Mouse (Mus musculus): ENCODE data around the gene Mapk1. TPM values are rescaled to one million over a fixed set of nuclear protein-coding genes. Genes with fewer than 3 reads are reported as not detected.

The Mapk1 gene
- polyA plus RNA-seq, 1 experiment: 76.7 TPM

DNA sequence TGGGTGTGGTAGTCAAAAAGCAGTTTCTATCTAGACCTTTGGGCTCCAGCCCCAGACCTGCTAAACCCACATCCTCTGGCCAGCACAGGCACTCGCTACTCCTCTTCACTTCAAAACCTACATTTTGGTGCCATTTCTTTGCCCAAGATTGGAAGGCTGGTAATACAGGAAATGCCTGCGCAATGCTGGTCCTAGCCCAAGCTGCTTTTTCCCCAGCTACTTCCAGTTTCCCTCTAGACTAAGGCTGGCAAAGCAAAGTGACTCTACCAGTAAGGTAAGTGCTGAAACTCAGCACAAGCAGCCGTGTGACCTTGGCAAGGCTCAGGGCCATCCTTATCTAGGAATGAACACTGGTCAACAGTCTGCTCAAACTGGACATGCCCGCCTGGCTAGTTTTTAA lies 102.5 kb downstream of the Mapk1 start:
- no peak for DNase-seq (ENCODE audit: low read depth)

- no peak for DNase-seq (ENCODE audit: low read depth)
These were observed 103.1 kb downstream of the Mapk1 start for GRCm38 (mm10) chr16:17086241-17086640.

DNA sequence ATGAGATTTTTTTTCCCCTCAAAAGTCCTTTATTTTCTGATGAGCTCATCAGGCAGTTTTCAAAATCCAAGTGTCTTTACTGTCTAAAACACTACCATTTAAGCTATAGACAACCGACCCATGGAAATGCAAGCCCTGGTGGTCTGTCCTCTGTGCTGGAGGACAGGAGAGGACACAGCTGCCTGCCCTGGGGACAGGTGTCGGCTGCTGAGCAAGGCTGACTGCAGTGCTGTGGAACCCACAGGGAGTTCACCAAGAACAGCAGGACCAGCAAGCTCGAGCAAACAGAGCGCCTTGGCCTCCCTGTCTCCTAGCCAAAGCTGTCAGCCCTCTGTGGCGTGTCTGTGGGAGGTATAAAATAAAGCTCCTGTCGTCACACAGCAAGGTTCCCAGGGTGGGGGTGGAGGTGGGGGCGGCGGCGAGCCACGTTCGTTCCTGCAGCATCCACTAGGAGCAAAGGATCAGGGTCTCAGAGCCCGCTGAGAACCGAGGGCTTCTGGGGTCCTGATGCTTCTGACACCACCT lies 103.5 kb downstream of the Mapk1 start:
- no peak for DNase-seq (ENCODE audit: low read depth)

- DNase-seq (ENCODE audit: low read depth): no peak
These were observed 105.2 kb downstream of the Mapk1 start for GRCm38 (mm10) chr16:17088346-17088745.

DNA sequence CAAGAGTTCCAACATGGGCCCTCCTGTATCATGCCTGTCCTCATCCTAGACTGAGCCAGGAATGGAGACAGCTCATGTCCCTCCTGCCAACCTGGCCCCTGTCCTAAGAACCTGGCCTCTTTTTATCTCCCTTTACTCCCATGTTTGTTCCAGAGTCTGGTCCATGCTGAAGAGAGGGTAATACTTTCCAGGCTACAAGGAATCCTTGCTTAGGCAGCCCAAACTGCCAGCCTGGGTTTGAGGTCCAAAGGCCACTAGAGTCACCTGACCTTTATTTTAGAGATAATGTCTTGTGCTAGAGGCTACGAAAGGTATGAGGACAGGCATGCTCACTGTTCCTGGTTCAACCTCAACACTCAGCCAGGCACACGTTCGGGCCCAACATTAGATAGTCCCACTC lies 113.8 kb downstream of the Mapk1 start:
- no peak for DNase-seq (ENCODE audit: low read depth)

Other genes with a start within 250 kb of the Mapk1 start
- gene Spag6l, start 153.9 kb upstream of the Mapk1 start, polyA plus RNA-seq (2012; rRNA removed): 1.5 and 3.0 TPM in 2 replicates
- gene Igll1, start 119.4 kb upstream of the Mapk1 start, polyA plus RNA-seq (2012; rRNA removed): 0.14 TPM in 1 of 2 replicates, not detected in the other
- gene Top3b, start 112.6 kb upstream of the Mapk1 start, polyA plus RNA-seq (2012; rRNA removed): 69.1 and 76.1 TPM in 2 replicates
- 2.6 and 2.7 TPM in 2 replicates for gene Vpreb1, start 112.5 kb upstream of the Mapk1 start, polyA plus RNA-seq (2012; rRNA removed)
- 13.8 and 17.1 TPM in 2 replicates for gene Ppm1f, start 86.9 kb upstream of the Mapk1 start, polyA plus RNA-seq (2012; rRNA removed)
- gene Ypel1, start 86.3 kb downstream of the Mapk1 start, polyA plus RNA-seq (2012; rRNA removed): 2.4 TPM in 2 replicates
- 76.0 and 83.6 TPM in 2 replicates for gene Ppil2, start 127.9 kb downstream of the Mapk1 start, polyA plus RNA-seq (2012; rRNA removed)
- 9.5 and 15.0 TPM in 2 replicates for gene 2610318N02Rik, start 141.8 kb downstream of the Mapk1 start, polyA plus RNA-seq (2012; rRNA removed)
- 107 and 171 TPM in 2 replicates for gene Sdf2l1, start 149.0 kb downstream of the Mapk1 start, polyA plus RNA-seq (2012; rRNA removed)
- gene Ydjc, start 161.2 kb downstream of the Mapk1 start, polyA plus RNA-seq (2012; rRNA removed): 3.8 and 5.3 TPM in 2 replicates
- 0.84 and 1.5 TPM in 2 replicates for gene Ccdc116, start 163.8 kb downstream of the Mapk1 start, polyA plus RNA-seq (2012; rRNA removed)
- 48.4 and 51.4 TPM in 2 replicates for gene Ube2l3, start 219.3 kb downstream of the Mapk1 start, polyA plus RNA-seq (2012; rRNA removed)
- 0.36 and 0.88 TPM in 2 replicates for gene Rimbp3, start 225.2 kb downstream of the Mapk1 start, polyA plus RNA-seq (2012; rRNA removed)

Measured in gonadal fat pad, adult 2 months (tissue).